Mouse (Mus musculus) thymus, adult 2 months (tissue): Measurements from ENCODE around the gene Pkd1.

Source experiments
- CTCF ChIP-seq: fragments of 200-500 bp; IDR thresholded peaks from 2 replicates; pipeline ENCODE4 v1.5.1; 2012; ENCODE audit warnings: mild to moderate bottlenecking, control low read depth, low read length, moderate library complexity, borderline replicate concordance; ENCODE audit not compliant: control insufficient read depth, poor library complexity, insufficient read depth; ENCODE audit errors: extremely low read depth
- POLR2A ChIP-seq: fragments of 200-500 bp; IDR thresholded peaks from 2 replicates; pipeline ENCODE4 v1.6.1; 2012; ENCODE audit warnings: mild to moderate bottlenecking, low read length, control low read depth, moderate library complexity; ENCODE audit not compliant: control insufficient read depth, poor library complexity, insufficient read depth; ENCODE audit errors: extremely low read depth

DNA sequence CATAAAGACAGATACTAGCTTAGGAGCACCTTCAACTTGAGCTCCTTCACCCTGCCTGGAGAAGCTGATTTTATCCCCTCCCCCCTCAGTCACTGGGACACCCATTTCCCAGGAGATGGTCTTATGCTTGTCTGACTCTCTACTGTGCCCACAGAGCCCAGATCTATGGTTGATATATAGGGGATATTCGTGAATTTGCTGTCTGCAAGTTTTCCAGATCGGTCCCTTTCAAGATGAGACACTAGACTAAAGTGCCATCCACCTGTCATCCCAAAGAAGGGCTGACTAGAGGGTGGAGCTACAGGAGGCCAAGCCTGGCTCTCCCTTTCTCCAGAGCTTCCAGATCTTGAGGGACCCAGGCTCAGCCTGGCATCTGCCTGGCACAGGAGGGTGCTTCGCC, 18.6 kb upstream of the Pkd1 start:
- TF ChIP-seq POLR2A (no peak), CTCF (no peak)
